Mouse (Mus musculus) retina, adult 2 months (tissue): Measurements from ENCODE around the gene Sdk1.

Source experiments
- DNase-seq: peaks from one replicate; pipeline ENCODE4 v3.0.0-alpha.2; 2012; ENCODE audit warnings: low read depth, low spot score

Sdk1 gene

GRCm38 (mm10) chr5:141758885-141759284, 517.6 kb downstream of the Sdk1 start:
- no peak for DNase-seq

GRCm38 (mm10) chr5:141764111-141764510, 522.8 kb downstream of the Sdk1 start:
- DNase-seq = no peak

GRCm38 (mm10) chr5:141768761-141769515, 527.6 kb downstream of the Sdk1 start:
- DNase-seq = no peak

GRCm38 (mm10) chr5:141771516-141771915, 530.2 kb downstream of the Sdk1 start:
- DNase-seq = no peak

GRCm38 (mm10) chr5:141778231-141778630, 536.9 kb downstream of the Sdk1 start:
- no peak for DNase-seq

GRCm38 (mm10) chr5:141781142-141781541, 539.9 kb downstream of the Sdk1 start:
- no peak for DNase-seq

GRCm38 (mm10) chr5:141782330-141782729, 541.0 kb downstream of the Sdk1 start:
- DNase-seq = no peak

GRCm38 (mm10) chr5:141783516-141783915, 542.2 kb downstream of the Sdk1 start:
- no peak for DNase-seq

- no peak for DNase-seq
Observed at GRCm38 (mm10) chr5:141793926-141794325, 552.6 kb downstream of the Sdk1 start.

- DNase-seq = no peak
Observed at GRCm38 (mm10) chr5:141823823-141824330, 582.6 kb downstream of the Sdk1 start.

- no peak for DNase-seq
Observed at GRCm38 (mm10) chr5:141824739-141825379, 583.6 kb downstream of the Sdk1 start.

- no peak for DNase-seq
Observed at GRCm38 (mm10) chr5:141835566-141835965, 594.3 kb downstream of the Sdk1 start.

- DNase-seq = no peak
Observed at GRCm38 (mm10) chr5:141836892-141837455, 595.7 kb downstream of the Sdk1 start.

- DNase-seq = no peak
Observed at GRCm38 (mm10) chr5:141844701-141845100, 603.4 kb downstream of the Sdk1 start.

- no peak for DNase-seq
Observed at GRCm38 (mm10) chr5:141847686-141848085, 606.4 kb downstream of the Sdk1 start.

- DNase-seq = no peak
Observed at GRCm38 (mm10) chr5:141852175-141852574, 610.9 kb downstream of the Sdk1 start.

- no peak for DNase-seq
Observed at GRCm38 (mm10) chr5:141856447-141856846, 615.2 kb downstream of the Sdk1 start.

GRCm38 (mm10) chr5:141857781-141858180, 616.5 kb downstream of the Sdk1 start:
- no peak for DNase-seq

GRCm38 (mm10) chr5:141858406-141859160, 617.3 kb downstream of the Sdk1 start:
- no peak for DNase-seq

GRCm38 (mm10) chr5:141866042-141866441, 624.8 kb downstream of the Sdk1 start:
- no peak for DNase-seq

GRCm38 (mm10) chr5:141873751-141874150, 632.5 kb downstream of the Sdk1 start:
- no peak for DNase-seq

- DNase-seq = no peak
Observed at GRCm38 (mm10) chr5:141880661-141881060, 639.4 kb downstream of the Sdk1 start.
